Mouse (Mus musculus) liver, postnatal 0 days (tissue): Measurements from ENCODE around the gene Kcnj6. TPM values are rescaled to one million over a fixed set of nuclear protein-coding genes. Genes with fewer than 3 reads are reported as not detected.
A peak's percentile ranks its signal among the peaks of the same experiment; 100 is the strongest.

Experiments
- ATAC-seq: fragments of 200-750 bp; cut with Nextera tagmentation; 2 replicates; pipeline ENCODE4 v1.8.0; 2017; ENCODE audit warnings: mild to moderate bottlenecking, moderate library complexity
- DNase-seq: peaks from one replicate; pipeline ENCODE4 v3.0.0-alpha.2; 2016
- H3K27ac ChIP-seq: fragments of 300-500 bp; sonication (generic); 2 replicates; pipeline ENCODE4 v1.5.1; 2014; ENCODE audit warnings: antibody characterized with exemption, moderate library complexity, mild to moderate bottlenecking, low read depth
- H3K27me3 ChIP-seq: fragments of 300-500 bp; sonication (generic); 2 replicates; pipeline ENCODE4 v1.6.1; 2014; ENCODE audit warnings: low read length, control low read depth, mixed read lengths; ENCODE audit not compliant: insufficient read depth
- H3K36me3 ChIP-seq: fragments of 300-500 bp; sonication (generic); replicated peaks from 2 replicates; pipeline ENCODE4 v1.6.1; 2014; ENCODE audit warnings: mild to moderate bottlenecking, control low read depth, low read length, moderate library complexity, mixed read lengths; ENCODE audit not compliant: insufficient read depth
- H3K4me1 ChIP-seq: fragments of 300-500 bp; sonication (generic); 2 replicates; pipeline ENCODE4 v1.6.1; 2014; ENCODE audit warnings: antibody characterized with exemption, mild to moderate bottlenecking, control low read depth; ENCODE audit not compliant: insufficient read depth
- H3K4me2 ChIP-seq: fragments of 300-500 bp; sonication (generic); 2 replicates; pipeline ENCODE4 v1.6.1; 2014; ENCODE audit warnings: low read depth, mild to moderate bottlenecking, low read length, moderate library complexity, mixed read lengths
- H3K4me3 ChIP-seq: fragments of 300-500 bp; sonication (generic); 2 replicates; pipeline ENCODE4 v1.5.1; 2014; ENCODE audit warnings: low read depth, low read length
- H3K9ac ChIP-seq: fragments of 300-500 bp; sonication (generic); replicated peaks from 2 replicates; pipeline ENCODE4 v1.6.1; 2014; ENCODE audit warnings: mild to moderate bottlenecking, moderate library complexity
- H3K9me3 ChIP-seq: fragments of 300-500 bp; sonication (generic); 2 replicates; pipeline ENCODE4 v1.6.1; 2016; ENCODE audit warnings: mild to moderate bottlenecking, control low read depth, low read length, mixed read lengths
- CTCF ChIP-seq: sonication (generic); IDR thresholded peaks from 2 replicates; pipeline ENCODE4 v1.5.1; 2016; ENCODE audit warnings: antibody characterized with exemption, low read depth
- EP300 ChIP-seq: IDR thresholded peaks from 2 replicates; pipeline ENCODE4 v1.6.1; 2016; ENCODE audit warnings: antibody characterized with exemption, low read depth, mild to moderate bottlenecking
- WGBS: fragments of 180-500 bp; shearing (Covaris S2); extraction: QIAGEN DNeasy Blood & Tissue Kit; methylation state at CpG from one replicate; pipeline ENCODE4 v1.1.7; 2014; ENCODE audit not compliant: insufficient replicate concordance; 5-methylcytosine and 5-hydroxymethylcytosine counted together
- microRNA-seq: library from miRNA; unstranded; fragments of <30 nt; microRNA quantifications from one replicate; pipeline ENCODE4, GENCODE M21; 2016
- polyA plus RNA-seq: library from polyadenylated mRNA; unstranded; fragments of >200 nt; fragmentation: Nextera tagmentation; extraction: Ambion mirVana; gene quantifications from 2 replicates; pipeline ENCODE4 v1.2.1, GENCODE M21; 2015

Kcnj6 gene
- polyA plus RNA-seq, 1 experiment from 2014 or later: not detected

- Histone ChIP-seq H3K4me2 (no peak overlapping the region), H3K4me3 (no peak overlapping the region), H3K4me1 (no peaks in the 10 kb centered on the region; the same call in 1 of the 2 replicates), H3K36me3 (no peaks in the 10 kb centered on the region), H3K9ac (no peak overlapping the region), H3K9me3 (peaks cover 2% of the 10 kb centered on the region; the same call in 1 of the 2 replicates), H3K27me3 (peaks cover 6% of the 10 kb centered on the region; the same call in 1 of the 2 replicates), H3K27ac (no peak overlapping the region)
- TF ChIP-seq CTCF (no peak), EP300 (no peak)
- DNase-seq (no peak), ATAC-seq (no peak)
- WGBS: 57% methylated on average over 4 of the region's 4 CpGs
Observed at GRCm38 (mm10) chr16:94718919-94719318, 278.6 kb downstream of the Kcnj6 start.

GRCm38 (mm10) chr16:94717051-94717450 lies 280.4 kb downstream of the Kcnj6 start:
- ATAC-seq (no peak), DNase-seq (no peak)
- no peak for TF ChIP-seq EP300
- H3K36me3 ChIP-seq: no peaks in the 10 kb centered on the region
- H3K9me3 ChIP-seq: peaks cover 2% of the 10 kb centered on the region; the same call in 1 of the 2 replicates
- WGBS: 82% methylated on average over 11 of the region's 11 CpGs
- no peak overlapping the region for H3K27ac ChIP-seq
- peaks cover 3% of the 10 kb centered on the region; the same call in 1 of the 2 replicates for H3K4me1 ChIP-seq
- no peak overlapping the region for H3K9ac ChIP-seq
- H3K4me2 ChIP-seq: no peak overlapping the region
- no peak overlapping the region for H3K4me3 ChIP-seq
- no peaks in the 10 kb centered on the region for H3K27me3 ChIP-seq

GRCm38 (mm10) chr16:94714483-94714882 lies 283.0 kb downstream of the Kcnj6 start:
- Histone ChIP-seq H3K9ac (no peak overlapping the region), H3K27me3 (no peaks in the 10 kb centered on the region), H3K4me3 (no peak overlapping the region), H3K4me2 (no peak overlapping the region), H3K36me3 (no peaks in the 10 kb centered on the region), H3K9me3 (peaks cover 2% of the 10 kb centered on the region; the same call in 1 of the 2 replicates), H3K4me1 (peaks cover 3% of the 10 kb centered on the region; the same call in 1 of the 2 replicates), H3K27ac (no peak overlapping the region)
- WGBS: 72% methylated on average over 14 of the region's 14 CpGs
- ATAC-seq (no peak), DNase-seq (no peak)
- TF ChIP-seq CTCF: no peak
- no peak for TF ChIP-seq EP300

GRCm38 (mm10) chr16:94713480-94714094 lies 283.9 kb downstream of the Kcnj6 start:
- TF ChIP-seq CTCF (peak; percentile 97), EP300 (no peak)
- DNase-seq (peak; percentile 80), ATAC-seq (peak; percentile 88)
- H3K27ac ChIP-seq: no peak overlapping the region
- H3K36me3 ChIP-seq: no peaks in the 10 kb centered on the region
- no peaks in the 10 kb centered on the region for H3K27me3 ChIP-seq
- no peak overlapping the region for H3K9ac ChIP-seq
- no peak overlapping the region for H3K4me3 ChIP-seq
- H3K9me3 ChIP-seq: peaks cover 2% of the 10 kb centered on the region; the same call in 1 of the 2 replicates
- 14% methylated on average over 25 of the region's 25 CpGs for WGBS
- H3K4me1 ChIP-seq: peaks cover 3% of the 10 kb centered on the region; the same call in 1 of the 2 replicates
- peak overlapping the region; percentile 54 for H3K4me2 ChIP-seq

GRCm38 (mm10) chr16:94701971-94702370 lies 295.5 kb downstream of the Kcnj6 start:
- no peak overlapping the region for H3K4me3 ChIP-seq
- no peaks in the 10 kb centered on the region for H3K27me3 ChIP-seq
- no peak for ATAC-seq
- no peak overlapping the region for H3K9ac ChIP-seq
- H3K4me1 ChIP-seq: peaks cover 5% of the 10 kb centered on the region; the same call in 1 of the 2 replicates
- TF ChIP-seq CTCF (no peak), EP300 (no peak)
- 64% methylated on average over 4 of the region's 4 CpGs for WGBS
- H3K9me3 ChIP-seq: no peaks in the 10 kb centered on the region; the same call in 1 of the 2 replicates
- no peaks in the 10 kb centered on the region for H3K36me3 ChIP-seq
- no peak overlapping the region for H3K4me2 ChIP-seq
- DNase-seq: no peak
- H3K27ac ChIP-seq: no peak overlapping the region

GRCm38 (mm10) chr16:94701141-94701540 lies 296.4 kb downstream of the Kcnj6 start:
- TF ChIP-seq EP300 (no peak), CTCF (no peak)
- DNase-seq (no peak), ATAC-seq (no peak)
- no peak overlapping the region for H3K4me3 ChIP-seq
- H3K27ac ChIP-seq: no peak overlapping the region
- WGBS: 86% methylated on average over 4 of the region's 4 CpGs
- no peaks in the 10 kb centered on the region; the same call in 1 of the 2 replicates for H3K9me3 ChIP-seq
- H3K4me2 ChIP-seq: no peak overlapping the region
- H3K27me3 ChIP-seq: no peaks in the 10 kb centered on the region
- no peak overlapping the region for H3K9ac ChIP-seq
- no peaks in the 10 kb centered on the region for H3K36me3 ChIP-seq
- peaks cover 5% of the 10 kb centered on the region; the same call in 1 of the 2 replicates for H3K4me1 ChIP-seq

Small RNA genes within 50 kb of the gene (microRNA-seq; reads per million reads assigned to microRNA genes)
- gene Gm22745: not detected
